Mouse (Mus musculus): Measurements from ENCODE around the gene Tle3. TPM values are rescaled to one million over a fixed set of nuclear protein-coding genes. Genes with fewer than 3 reads are reported as not detected.

The Tle3 gene
- total RNA-seq, 1 experiment = 57.0 TPM

- H3K27ac ChIP-seq (ENCODE audit: insufficient read depth, low read depth, low read length, poor library complexity, severe bottlenecking) = no peak overlapping the region
- H3K4me1 ChIP-seq (ENCODE audit: control insufficient read depth in 2 of 2, insufficient read depth in 2 of 2, low read length in 2 of 2, poor library complexity in 1 of 2) = peaks cover 6 to 43% of the 10 kb centered on the region in 2 experiments; a peak in 3 of 4 replicates
- no peak overlapping the region for H3K4me3 ChIP-seq (ENCODE audit: insufficient read depth in 1 of 2, low read depth in 1 of 2, low read length in 2 of 2, poor library complexity in 1 of 2, severe bottlenecking in 1 of 2)
- H3K9ac ChIP-seq (ENCODE audit: insufficient read depth, low read depth, low read length, poor library complexity, severe bottlenecking) = no peak overlapping the region
- no peak for DNase-seq (ENCODE audit: low read depth, low spot score)
- no peak for TF ChIP-seq ZC3H11A (IDR thresholded peaks at IDR 0.05; ENCODE audit: borderline replicate concordance, low read depth, low read length)
- no peak for TF ChIP-seq CHD2 (IDR thresholded peaks at IDR 0.05; ENCODE audit: low read depth, low read length)
- TF ChIP-seq ZNF384 (IDR thresholded peaks at IDR 0.05; ENCODE audit: low read depth, low read length) = no peak
- in situ Hi-C loops (cut with MboI; ENCODE audit: low sequenced_read_pairs in 2 of 2, unreplicated experiment in 2 of 2) = no loop called here
- peaks cover 35% of the 10 kb centered on the region for H3K36me3 ChIP-seq (ENCODE audit: control insufficient read depth, insufficient read depth, low read length, poor library complexity, severe bottlenecking)
- H3K9me3 ChIP-seq (ENCODE audit: control insufficient read depth, insufficient read depth, low read depth, low read length) = no peaks in the 10 kb centered on the region
These were observed 7.0 kb downstream of the Tle3 start for GRCm38 (mm10) chr9:61379016-61379634.

GRCm38 (mm10) chr9:61380258-61381062 lies 8.3 kb downstream of the Tle3 start:
- in situ Hi-C loops (cut with MboI; ENCODE audit: low sequenced_read_pairs in 2 of 2, unreplicated experiment in 2 of 2) = no loop called here
- Histone ChIP-seq H3K4me1 (ENCODE audit: control insufficient read depth in 2 of 2, insufficient read depth in 2 of 2, low read length in 2 of 2, poor library complexity in 1 of 2) (peaks cover 10 to 45% of the 10 kb centered on the region in 2 experiments; a peak in 3 of 4 replicates), H3K4me3 (ENCODE audit: insufficient read depth in 1 of 2, low read depth in 1 of 2, low read length in 2 of 2, poor library complexity in 1 of 2, severe bottlenecking in 1 of 2) (no peak overlapping the region), H3K27ac (ENCODE audit: insufficient read depth, low read depth, low read length, poor library complexity, severe bottlenecking) (no peak overlapping the region), H3K36me3 (ENCODE audit: control insufficient read depth, insufficient read depth, low read length, poor library complexity, severe bottlenecking) (peaks cover 35% of the 10 kb centered on the region), H3K9ac (ENCODE audit: insufficient read depth, low read depth, low read length, poor library complexity, severe bottlenecking) (no peak overlapping the region), H3K9me3 (ENCODE audit: control insufficient read depth, insufficient read depth, low read depth, low read length) (no peaks in the 10 kb centered on the region)
- no peak for DNase-seq (ENCODE audit: low read depth, low spot score)
- no peak for TF ChIP-seq HCFC1 (IDR thresholded peaks at IDR 0.05; ENCODE audit: borderline replicate concordance, insufficient read depth, low read length)
- TF ChIP-seq CHD2 (IDR thresholded peaks at IDR 0.05; ENCODE audit: low read depth, low read length) = no peak
- no peak for TF ChIP-seq ZNF384 (IDR thresholded peaks at IDR 0.05; ENCODE audit: low read depth, low read length)
- TF ChIP-seq ZC3H11A (IDR thresholded peaks at IDR 0.05; ENCODE audit: borderline replicate concordance, low read depth, low read length) = no peak
- no peak for TF ChIP-seq MAFK (IDR thresholded peaks at IDR 0.05; ENCODE audit: insufficient read depth, low read depth, low read length)

DNA sequence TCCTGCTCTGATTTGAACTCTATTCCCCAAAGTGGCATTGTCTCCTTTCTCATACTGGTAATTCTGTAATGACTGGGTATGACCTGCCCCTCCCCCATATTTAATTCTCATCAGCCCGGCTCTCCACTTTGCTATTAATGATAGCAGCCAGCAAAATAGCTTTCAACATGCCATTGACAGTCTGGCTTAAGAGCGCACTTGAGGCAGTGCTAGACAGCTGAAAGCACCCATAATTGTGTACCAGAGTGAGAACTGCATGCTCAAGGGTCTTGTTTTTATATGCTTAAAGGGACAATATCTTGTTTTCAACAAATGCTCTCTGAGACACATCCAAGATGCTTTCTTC lies 8.9 kb downstream of the Tle3 start:
- no peak for DNase-seq (ENCODE audit: low read depth, low spot score)
- no peak overlapping the region for H3K27ac ChIP-seq (ENCODE audit: insufficient read depth, low read depth, low read length, poor library complexity, severe bottlenecking)
- TF ChIP-seq ZC3H11A (IDR thresholded peaks at IDR 0.05; ENCODE audit: borderline replicate concordance, low read depth, low read length) = no peak

GRCm38 (mm10) chr9:61381445-61381844 lies 9.3 kb downstream of the Tle3 start:
- DNase-seq (ENCODE audit: low read depth, low spot score) = no peak
- Histone ChIP-seq H3K9ac (ENCODE audit: insufficient read depth, low read depth, low read length, poor library complexity, severe bottlenecking) (no peak overlapping the region), H3K4me1 (ENCODE audit: control insufficient read depth in 2 of 2, insufficient read depth in 2 of 2, low read length in 2 of 2, poor library complexity in 1 of 2) (peaks cover 10 to 49% of the 10 kb centered on the region in 2 experiments; a peak in 3 of 4 replicates), H3K27ac (ENCODE audit: insufficient read depth, low read depth, low read length, poor library complexity, severe bottlenecking) (no peak overlapping the region; the same call in 1 of the 2 replicates), H3K9me3 (ENCODE audit: control insufficient read depth, insufficient read depth, low read depth, low read length) (no peaks in the 10 kb centered on the region), H3K36me3 (ENCODE audit: control insufficient read depth, insufficient read depth, low read length, poor library complexity, severe bottlenecking) (peaks cover 30% of the 10 kb centered on the region), H3K4me3 (ENCODE audit: insufficient read depth in 1 of 2, low read depth in 1 of 2, low read length in 2 of 2, poor library complexity in 1 of 2, severe bottlenecking in 1 of 2) (no peak overlapping the region)
- TF ChIP-seq ZC3H11A (IDR thresholded peaks at IDR 0.05; ENCODE audit: borderline replicate concordance, low read depth, low read length) (no peak), CHD2 (IDR thresholded peaks at IDR 0.05; ENCODE audit: low read depth, low read length) (no peak), MAFK (IDR thresholded peaks at IDR 0.05; ENCODE audit: insufficient read depth, low read depth, low read length) (no peak), ZNF384 (IDR thresholded peaks at IDR 0.05; ENCODE audit: low read depth, low read length) (no peak), HCFC1 (IDR thresholded peaks at IDR 0.05; ENCODE audit: borderline replicate concordance, insufficient read depth, low read length) (no peak)
- in situ Hi-C loops (cut with MboI; ENCODE audit: low sequenced_read_pairs in 2 of 2, unreplicated experiment in 2 of 2) = no loop called here

More for the DNA sequence above, 8.9 kb downstream of the Tle3 start:
- in situ Hi-C loops (cut with MboI; ENCODE audit: low sequenced_read_pairs in 2 of 2, unreplicated experiment in 2 of 2) = no loop called here
- H3K4me1 ChIP-seq (ENCODE audit: control insufficient read depth in 2 of 2, insufficient read depth in 2 of 2, low read length in 2 of 2, poor library complexity in 1 of 2) = peaks cover 10 to 47% of the 10 kb centered on the region in 2 experiments; a peak in 3 of 4 replicates
- peaks cover 31% of the 10 kb centered on the region for H3K36me3 ChIP-seq (ENCODE audit: control insufficient read depth, insufficient read depth, low read length, poor library complexity, severe bottlenecking)
- H3K9me3 ChIP-seq (ENCODE audit: control insufficient read depth, insufficient read depth, low read depth, low read length) = no peaks in the 10 kb centered on the region
- H3K9ac ChIP-seq (ENCODE audit: insufficient read depth, low read depth, low read length, poor library complexity, severe bottlenecking) = no peak overlapping the region
- no peak overlapping the region for H3K4me3 ChIP-seq (ENCODE audit: insufficient read depth in 1 of 2, low read depth in 1 of 2, low read length in 2 of 2, poor library complexity in 1 of 2, severe bottlenecking in 1 of 2)

All from ES-E14 (cell line).